Mouse (Mus musculus): Measurements from ENCODE around the gene Olfr294. TPM values are rescaled to one million over a fixed set of nuclear protein-coding genes. Genes with fewer than 3 reads are reported as not detected.

The Olfr294 gene
- not detected for polyA plus RNA-seq (2017; shearing (Covaris generic))

GRCm38 (mm10) chr7:86616543-86616942, at the start of gene Olfr294:
Olfr294 (minus strand) TSS chr7:86616643.

GRCm38 (mm10) chr7:86648761-86649160, 32.3 kb upstream of the Olfr294 start, which contains the start of gene Olfr293:
Olfr293 (plus strand) TSS chr7:86649061.

GRCm38 (mm10) chr7:86583562-86583961, 32.9 kb downstream of the Olfr294 start, which contains the start of gene Olfr295:
Olfr295 (plus strand) TSS chr7:86583862.

Other genes starting within 250 kb of the Olfr294 start
- gene Olfr305, start 249.7 kb downstream of the Olfr294 start, polyA plus RNA-seq (2017; shearing (Covaris generic)): not detected
- gene Olfr304, start 230.0 kb downstream of the Olfr294 start, polyA plus RNA-seq (2017; shearing (Covaris generic)): under 1 TPM in 1 of 2 experiments, not detected in 1; 0.48 TPM
- not detected for gene Olfr303, start 218.9 kb downstream of the Olfr294 start, polyA plus RNA-seq (2017; shearing (Covaris generic))
- not detected for gene Olfr301, start 212.8 kb downstream of the Olfr294 start, polyA plus RNA-seq (2017; shearing (Covaris generic))
- under 1 TPM in 1 of 2 experiments, not detected in 1; 0.07 TPM for gene Olfr299, start 156.7 kb downstream of the Olfr294 start, polyA plus RNA-seq (2017; shearing (Covaris generic))
- gene Olfr298, start 124.2 kb downstream of the Olfr294 start, polyA plus RNA-seq (2017; shearing (Covaris generic)): not detected
- not detected for gene Olfr297, start 96.7 kb downstream of the Olfr294 start, polyA plus RNA-seq (2017; shearing (Covaris generic))
- gene Olfr295, start 32.8 kb downstream of the Olfr294 start, polyA plus RNA-seq (2017; shearing (Covaris generic)): under 1 TPM; 0.16 to 0.22 TPM
- not detected for gene Olfr293, start 32.4 kb upstream of the Olfr294 start, polyA plus RNA-seq (2017; shearing (Covaris generic))
- gene Olfr292, start 71.7 kb upstream of the Olfr294 start, polyA plus RNA-seq (2017; shearing (Covaris generic)): not detected
- gene Folh1, start 159.3 kb upstream of the Olfr294 start, polyA plus RNA-seq (2017; shearing (Covaris generic)): under 1 TPM in 1 of 2 experiments, not detected in 1; 0.20 TPM
- under 1 TPM; 0.31 to 0.83 TPM for gene Vmn2r77, start 178.4 kb upstream of the Olfr294 start, polyA plus RNA-seq (2017; shearing (Covaris generic))